Mouse (Mus musculus) monocyte, adult 59 days (primary cell): ENCODE data around the gene Scamp3. TPM values are rescaled to one million over a fixed set of nuclear protein-coding genes. Genes with fewer than 3 reads are reported as not detected.

Source experiments
- total RNA-seq, 2 experiments: library from RNA; stranded (reverse); gene quantifications; one replicate each; pipeline ENCODE4 v1.2.4; 2023

Gene Scamp3
- total RNA-seq = 10 to 100 TPM; 82.3 TPM

GRCm38 (mm10) chr3:89177242-89178106, at the start of gene Scamp3:
Gene Scamp3 (plus strand): TSS chr3:89177473.

GRCm38 (mm10) chr3:89135958-89136357, 41.3 kb upstream of the Scamp3 start, which contains the start of gene Pklr:
Gene Pklr (plus strand): TSS chr3:89136142.

GRCm38 (mm10) chr3:89159616-89160344, 17.5 kb upstream of the Scamp3 start, which contains the start of gene Hcn3:
Gene Hcn3 (minus strand): TSS chr3:89160196.

GRCm38 (mm10) chr3:89164506-89165267, 12.6 kb upstream of the Scamp3 start, which contains the start of gene Clk2:
Gene Clk2 (plus strand): TSS chr3:89164795.

GRCm38 (mm10) chr3:89183058-89183958, 6.0 kb downstream of the Scamp3 start, which contains the start of gene Fam189b:
Gene Fam189b (plus strand): TSS chr3:89183143.

GRCm38 (mm10) chr3:89202253-89203141, 25.2 kb downstream of the Scamp3 start, which contains the start of gene Gba:
Gene Gba (plus strand): TSS chr3:89202928.

GRCm38 (mm10) chr3:89214681-89215411, 37.6 kb downstream of the Scamp3 start, which contains the start of gene Thbs3:
Gene Thbs3 (plus strand): TSS chr3:89215180.

GRCm38 (mm10) chr3:89226900-89227299, 49.6 kb downstream of the Scamp3 start, which contains the start of gene Mtx1:
Gene Mtx1 (minus strand): TSS chr3:89227088.

GRCm38 (mm10) chr3:89228836-89229235, 51.6 kb downstream of the Scamp3 start, which contains the start of gene Muc1:
Gene Muc1 (plus strand): TSS chr3:89229057.

Other genes starting within 250 kb of the Scamp3 start
- 10 to 100 TPM; 56.5 to 59.4 TPM for gene Ash1l, start 226.9 kb upstream of the Scamp3 start, total RNA-seq
- gene Dap3, start 226.3 kb upstream of the Scamp3 start, total RNA-seq = 10 to 100 TPM; 42.3 to 47.0 TPM
- gene Rusc1, start 84.2 kb upstream of the Scamp3 start, total RNA-seq = 10 to 100 TPM; 32.8 to 34.0 TPM
- not detected for gene Gm43738, start 76.4 kb upstream of the Scamp3 start, total RNA-seq
- 10 to 100 TPM; 34.8 to 48.9 TPM for gene Fdps, start 75.5 kb upstream of the Scamp3 start, total RNA-seq
- gene Pklr, start 41.3 kb upstream of the Scamp3 start, total RNA-seq = not detected
- gene Hcn3, start 17.3 kb upstream of the Scamp3 start, total RNA-seq = under 1 TPM in 1 of 2 experiments, not detected in 1; 0.31 TPM
- 10 to 100 TPM; 79.1 to 83.2 TPM for gene Clk2, start 12.7 kb upstream of the Scamp3 start, total RNA-seq
- gene Fam189b, start 5.7 kb downstream of the Scamp3 start, total RNA-seq = 10 to 100 TPM; 12.2 to 13.0 TPM
- gene Gba, start 25.5 kb downstream of the Scamp3 start, total RNA-seq = 100 to 1,000 TPM; 109 to 114 TPM
- gene Thbs3, start 37.7 kb downstream of the Scamp3 start, total RNA-seq = 1 to 10 TPM; 5.2 to 6.8 TPM
- gene Mtx1, start 49.6 kb downstream of the Scamp3 start, total RNA-seq = 10 to 100 TPM; 84.0 to 86.7 TPM
- not detected for gene Muc1, start 51.6 kb downstream of the Scamp3 start, total RNA-seq
- 100 to 1,000 TPM in 1 of 2 experiments, 10 to 100 TPM in 1; 82.1 to 104 TPM for gene Krtcap2, start 68.5 kb downstream of the Scamp3 start, total RNA-seq
- 1 to 10 TPM in 1 of 2 experiments, under 1 TPM in 1; 0.18 to 1.1 TPM for gene Trim46, start 68.8 kb downstream of the Scamp3 start, total RNA-seq
- gene Dpm3, start 81.9 kb downstream of the Scamp3 start, total RNA-seq = 10 to 100 TPM; 65.3 to 74.1 TPM
- gene Slc50a1, start 93.1 kb downstream of the Scamp3 start, total RNA-seq = 10 to 100 TPM; 49.4 to 58.0 TPM
- gene Efna1, start 103.7 kb downstream of the Scamp3 start, total RNA-seq = under 1 TPM in 1 of 2 experiments, not detected in 1; 0.55 TPM
- not detected for gene Efna3, start 145.5 kb downstream of the Scamp3 start, total RNA-seq
- not detected for gene Efna4, start 160.6 kb downstream of the Scamp3 start, total RNA-seq
- 100 to 1,000 TPM; 163 to 179 TPM for gene Adam15, start 172.5 kb downstream of the Scamp3 start, total RNA-seq
- gene Dcst2, start 184.5 kb downstream of the Scamp3 start, total RNA-seq = not detected
- gene Dcst1, start 187.8 kb downstream of the Scamp3 start, total RNA-seq = not detected
- gene Zbtb7b, start 217.3 kb downstream of the Scamp3 start, total RNA-seq = 100 to 1,000 TPM; 130 to 146 TPM
- not detected for gene Lenep, start 225.3 kb downstream of the Scamp3 start, total RNA-seq
- gene Flad1, start 234.4 kb downstream of the Scamp3 start, total RNA-seq = 10 to 100 TPM; 20.0 to 28.1 TPM
- 1 to 10 TPM; 6.1 to 6.2 TPM for gene Cks1b, start 240.9 kb downstream of the Scamp3 start, total RNA-seq
- gene Shc1, start 241.0 kb downstream of the Scamp3 start, total RNA-seq = 100 to 1,000 TPM; 110 to 117 TPM